ENCODE assay signal across 9 mouse cellular contexts in the genomic region with DNA sequence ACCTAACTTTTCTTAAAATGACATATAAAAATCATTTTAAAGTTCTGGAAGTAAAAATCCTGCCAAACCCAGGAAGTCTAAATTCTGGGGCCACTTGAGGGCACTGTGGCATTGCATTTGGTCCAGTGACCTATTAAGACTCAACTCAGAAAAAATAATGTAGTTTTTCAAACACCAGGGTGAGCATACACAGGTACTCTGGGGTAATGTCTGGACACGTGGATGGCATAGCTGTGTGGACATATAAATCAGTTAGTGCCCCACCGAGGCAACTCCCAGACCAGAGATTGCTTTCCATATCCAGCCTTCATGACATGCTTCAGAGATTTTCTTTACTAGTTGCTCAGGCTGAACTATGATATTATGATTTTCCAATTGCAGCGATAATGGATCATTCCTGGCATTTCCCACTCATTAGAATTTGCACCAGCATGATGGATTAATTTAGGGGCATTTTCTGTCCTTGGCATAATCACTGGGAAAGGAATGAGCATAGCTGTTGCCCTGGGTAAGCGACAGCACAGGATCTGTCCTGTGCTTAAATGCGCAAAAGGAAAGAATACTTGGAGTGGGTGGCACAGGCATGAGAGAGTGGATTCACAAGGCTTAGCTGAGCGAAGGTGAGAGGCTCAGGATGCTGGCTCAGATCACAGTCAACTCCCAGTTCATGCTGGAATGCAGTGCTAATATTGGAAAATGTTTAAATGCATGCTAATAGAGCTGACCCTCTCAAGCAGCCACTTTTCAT.
DNase-seq lines count a peak whose midpoint lies in the region; ATAC-seq and TF ChIP-seq lines count a peak whose summit lies in the region.
"Had no signal": no experiment of that assay in that cellular context is flagged by ENCODE, and none has a peak within 500 bp of the region (broad histone marks: within the 10 kb centered on the region; RNA-seq: fewer than 3 reads in every experiment).

No protein-coding gene starts in this region.

- TF ChIP-seq CTCF in layer of hippocampus, adult 2 months (conservative IDR thresholded peaks at IDR 0.05) = peak; percentile 80
- no peak for TF ChIP-seq CTCF in thymus, adult 2 months (IDR thresholded peaks at IDR 0.05; ENCODE audit: borderline replicate concordance, control insufficient read depth, extremely low read depth, insufficient read depth, low read length, poor library complexity)

- H3K27ac ChIP-seq in forebrain, embryonic 15.5 days (replicated peaks) = peak overlapping the region; percentile 31; the same call in 1 of the 2 replicates
- no peak overlapping the region for H3K27ac ChIP-seq in forebrain, embryonic 12.5 days
- peak overlapping the region; percentile 81 for H3K27ac ChIP-seq in layer of hippocampus, adult 2 months
- peak overlapping the region; percentile 54 for H3K27ac ChIP-seq in neural tube, embryonic 15.5 days (replicated peaks)
- H3K27ac ChIP-seq in thymus, adult 2 months (ENCODE audit: control insufficient read depth, insufficient read depth, low read length) = no peak overlapping the region

- no peaks in the 10 kb centered on the region for H3K36me3 ChIP-seq in forebrain, embryonic 15.5 days
- H3K36me3 ChIP-seq in forebrain, embryonic 12.5 days (replicated peaks) = no peaks in the 10 kb centered on the region
- no peaks in the 10 kb centered on the region for H3K36me3 ChIP-seq in neural tube, embryonic 15.5 days
- H3K36me3 ChIP-seq in thymus, adult 2 months (ENCODE audit: control insufficient read depth, insufficient read depth, low read length) = no peaks in the 10 kb centered on the region

- 0 out of 2 replicates have a peak, but pooled peaks cover 4% of the 10 kb centered on the region for H3K4me1 ChIP-seq in forebrain, embryonic 15.5 days
- H3K4me1 ChIP-seq in forebrain, embryonic 12.5 days = peaks cover 7% of the 10 kb centered on the region
- peaks cover 5% of the 10 kb centered on the region for H3K4me1 ChIP-seq in neural tube, embryonic 15.5 days
- no peaks in the 10 kb centered on the region for H3K4me1 ChIP-seq in thymus, adult 2 months (replicated peaks; ENCODE audit: control insufficient read depth, insufficient read depth, low read length)

- H3K9me3 ChIP-seq in forebrain, embryonic 15.5 days = no peaks in the 10 kb centered on the region
- no peaks in the 10 kb centered on the region for H3K9me3 ChIP-seq in forebrain, embryonic 12.5 days
- no peaks in the 10 kb centered on the region for H3K9me3 ChIP-seq in neural tube, embryonic 15.5 days (replicated peaks)

- TF ChIP-seq POLR2A in thymus, adult 2 months (IDR thresholded peaks at IDR 0.05; ENCODE audit: control insufficient read depth, extremely low read depth, insufficient read depth, low read length, poor library complexity) = no peak

- H3K4me3 ChIP-seq in forebrain, embryonic 15.5 days = no peak overlapping the region
- no peak overlapping the region for H3K4me3 ChIP-seq in forebrain, embryonic 12.5 days (replicated peaks)
- peak overlapping the region; percentile 42 for H3K4me3 ChIP-seq in layer of hippocampus, adult 2 months
- no peak overlapping the region for H3K4me3 ChIP-seq in neural tube, embryonic 15.5 days (replicated peaks)
- no peak overlapping the region for H3K4me3 ChIP-seq in thymus, adult 2 months (ENCODE audit: control insufficient read depth, insufficient read depth, low read length)
- H3K4me3 ChIP-seq: erythroblast, embryonic 14.5 days had no signal

- peak; percentile 73 to 75 for DNase-seq in cerebellum, postnatal 14 days
- DNase-seq in layer of hippocampus, adult 2 months (ENCODE audit: low spot score in 2 of 2) = peak; percentile 25 to 64
- DNase-seq in thymus, adult 2 months = no peak
- DNase-seq in urinary bladder, postnatal 36 days (ENCODE audit: low spot score in 2 of 2) = no peak

- no peaks in the 10 kb centered on the region for H3K27me3 ChIP-seq in forebrain, embryonic 15.5 days
- no peaks in the 10 kb centered on the region for H3K27me3 ChIP-seq in forebrain, embryonic 12.5 days
- no peaks in the 10 kb centered on the region for H3K27me3 ChIP-seq in neural tube, embryonic 15.5 days (replicated peaks)
- no peaks in the 10 kb centered on the region for H3K27me3 ChIP-seq in thymus, adult 2 months (ENCODE audit: control insufficient read depth, insufficient read depth, low read length)

- 54% methylated on average over 6 of the region's 6 CpGs for WGBS in forebrain, embryonic 15.5 days
- WGBS in forebrain, embryonic 12.5 days = 71% methylated on average over 6 of the region's 6 CpGs
- WGBS in neural tube, embryonic 15.5 days = 48% methylated on average over 6 of the region's 6 CpGs
- 78% methylated on average over 6 of the region's 6 CpGs for WGBS in thymus, adult 2 months

- H3K9ac ChIP-seq in forebrain, embryonic 15.5 days (replicated peaks) = no peak overlapping the region
- no peak overlapping the region for H3K9ac ChIP-seq in forebrain, embryonic 12.5 days
- no peak overlapping the region for H3K9ac ChIP-seq in neural tube, embryonic 15.5 days (replicated peaks)

- no peak overlapping the region for H3K4me2 ChIP-seq in forebrain, embryonic 15.5 days (replicated peaks)
- no peak overlapping the region for H3K4me2 ChIP-seq in forebrain, embryonic 12.5 days
- H3K4me2 ChIP-seq in neural tube, embryonic 15.5 days = 0 out of 2 replicates have a peak overlapping the region, but pooled peaks have one; percentile 25

- ATAC-seq in forebrain, embryonic 15.5 days (replicated peaks) = peak; percentile 70; the same call in 1 of the 2 replicates
- ATAC-seq in forebrain, embryonic 12.5 days (ENCODE audit: low FRiP score) = no peak; the same call in 1 of the 2 replicates
- peak; percentile 76; the same call in 1 of the 2 replicates for ATAC-seq in neural tube, embryonic 15.5 days (ENCODE audit: low FRiP score)
- ATAC-seq in megakaryocyte-erythroid progenitor cell, adult 5-6 weeks (replicated peaks; ENCODE audit: low FRiP score, low TSS enrichment, poor library complexity, severe bottlenecking) = no peak

Comparison
In these comparisons a context has a peak if more than half of its experiments do, and no peak if none do; other contexts are left out.
1. ATAC-seq: peak in forebrain, embryonic 15.5 days (single experiment) and neural tube, embryonic 15.5 days (single experiment); none in forebrain, embryonic 12.5 days (single experiment) and megakaryocyte-erythroid progenitor cell, adult 5-6 weeks (single experiment).
2. H3K27ac ChIP-seq: peak in forebrain, embryonic 15.5 days (single experiment), layer of hippocampus, adult 2 months (single experiment) and neural tube, embryonic 15.5 days (single experiment); none in forebrain, embryonic 12.5 days (single experiment) and thymus, adult 2 months (single experiment).
3. DNase-seq: peak in cerebellum, postnatal 14 days (2 of 2) and layer of hippocampus, adult 2 months (2 of 2); none in thymus, adult 2 months (single experiment) and urinary bladder, postnatal 36 days (0 of 2).